Mouse (Mus musculus): ENCODE data around the gene Col18a1.

The Col18a1 gene

GRCm38 (mm10) chr10:77182804-77183331 is 16.5 kb upstream of the Col18a1 start:
- no peak for DNase-seq (ENCODE audit: low spot score)

- no peak for DNase-seq (ENCODE audit: low spot score)
Observed at GRCm38 (mm10) chr10:77180110-77180509, 13.8 kb upstream of the Col18a1 start.

DNA sequence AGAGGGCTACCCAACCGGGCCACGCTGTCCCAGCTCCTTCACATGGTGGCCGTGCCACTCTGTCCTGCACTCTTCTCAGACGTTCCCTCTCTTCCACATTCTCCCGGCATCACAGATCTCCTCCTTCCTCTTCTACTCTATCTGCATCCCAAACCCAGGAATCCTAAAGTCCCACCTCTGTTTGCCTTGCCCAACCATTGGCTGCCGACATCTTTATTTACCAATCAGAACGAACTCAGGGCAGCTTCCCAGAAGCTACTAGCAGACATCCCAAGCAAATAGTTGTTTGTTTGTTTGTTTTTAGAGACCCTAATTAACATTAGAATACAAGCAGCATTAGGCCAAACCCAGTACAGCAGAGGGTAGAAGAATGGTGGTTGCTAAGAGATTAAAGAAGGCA is 12.3 kb upstream of the Col18a1 start:
- no peak for DNase-seq (ENCODE audit: low spot score)

- DNase-seq (ENCODE audit: low spot score) = no peak
Observed at GRCm38 (mm10) chr10:77170400-77170799, 4.1 kb upstream of the Col18a1 start.

DNA sequence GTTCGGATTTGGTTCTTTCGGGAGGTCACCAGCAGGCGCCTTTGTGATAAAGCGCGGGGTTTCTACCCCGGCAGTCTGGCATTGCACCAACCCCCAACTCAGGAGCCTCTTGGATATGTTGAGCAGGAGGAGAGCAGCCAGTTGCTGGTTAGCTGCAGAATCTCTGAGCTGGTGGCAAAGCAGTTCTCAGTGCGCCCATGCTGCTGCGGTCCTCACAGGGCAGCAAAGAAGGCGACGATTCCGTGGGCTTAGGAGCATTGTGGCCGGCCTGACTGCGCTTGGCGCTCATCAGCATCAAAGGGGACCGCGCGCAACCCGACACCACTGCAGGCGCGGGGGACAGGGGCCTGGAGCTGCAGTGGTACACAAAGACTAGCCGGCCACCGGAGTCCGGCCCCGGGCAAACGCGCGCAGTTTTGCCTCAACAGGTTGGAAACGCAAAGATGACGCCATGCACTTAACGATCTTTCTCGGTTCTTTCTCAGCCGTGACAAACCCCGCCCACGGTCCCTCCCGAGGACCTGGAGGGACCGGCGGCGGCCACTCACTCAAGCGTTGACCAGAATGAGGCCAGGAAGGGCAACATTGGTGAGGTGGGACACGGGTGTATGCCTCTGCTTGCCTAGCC is 916 bp downstream of the Col18a1 start:
- DNase-seq (ENCODE audit: low spot score) = no peak

DNA sequence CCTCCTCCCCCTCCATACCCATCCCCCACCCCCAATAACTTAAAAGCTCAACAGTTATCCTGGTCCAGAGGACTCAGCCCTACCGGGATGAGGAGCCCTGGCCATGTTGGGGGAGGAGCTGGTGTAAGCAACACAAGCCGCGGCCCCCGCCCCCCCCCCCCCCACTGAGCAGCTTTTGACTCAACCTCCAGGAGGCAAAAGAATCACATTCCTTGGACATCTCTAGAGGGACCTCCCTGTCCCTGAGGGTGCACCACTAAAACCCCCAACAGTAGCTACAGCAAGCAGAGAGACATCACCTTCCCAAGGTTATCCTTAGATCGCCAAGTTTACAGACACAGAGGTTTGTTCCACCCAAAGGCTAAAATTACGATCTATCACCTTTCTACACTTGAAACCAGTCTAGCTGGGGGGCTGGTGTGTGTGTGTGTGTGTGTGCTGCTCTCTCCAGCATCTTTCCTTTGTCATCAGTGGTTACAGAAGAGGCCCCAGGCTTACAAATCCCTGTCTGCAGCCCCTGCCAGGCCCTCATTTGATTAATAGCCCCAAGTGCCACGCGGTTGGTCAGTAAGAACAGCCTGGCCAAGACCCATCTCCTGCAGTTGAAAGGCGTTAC is 1.8 kb downstream of the Col18a1 start:
- DNase-seq (ENCODE audit: low spot score) = no peak

DNA sequence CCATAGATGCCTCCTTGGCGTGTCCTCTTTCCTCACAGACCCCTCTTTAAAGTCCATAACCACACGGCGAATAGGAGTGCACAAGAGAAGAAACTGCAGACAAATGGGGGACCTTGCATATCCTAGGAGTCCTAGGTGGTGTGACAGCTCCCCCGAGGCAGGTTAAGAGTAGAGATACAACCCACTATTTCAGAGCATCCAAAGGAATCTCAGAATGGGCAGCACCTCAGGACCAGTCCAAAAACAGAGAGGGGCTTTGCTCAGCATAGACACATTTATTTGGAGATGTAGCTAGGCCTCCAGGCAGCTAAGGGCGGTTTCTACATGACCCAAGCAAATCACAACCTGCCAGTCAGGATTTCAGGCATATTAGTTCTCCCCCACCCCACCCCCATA is 2.3 kb downstream of the Col18a1 start:
- no peak for DNase-seq (ENCODE audit: low spot score)

GRCm38 (mm10) chr10:77163392-77163977 is 2.9 kb downstream of the Col18a1 start:
- DNase-seq (ENCODE audit: low spot score) = no peak

DNA sequence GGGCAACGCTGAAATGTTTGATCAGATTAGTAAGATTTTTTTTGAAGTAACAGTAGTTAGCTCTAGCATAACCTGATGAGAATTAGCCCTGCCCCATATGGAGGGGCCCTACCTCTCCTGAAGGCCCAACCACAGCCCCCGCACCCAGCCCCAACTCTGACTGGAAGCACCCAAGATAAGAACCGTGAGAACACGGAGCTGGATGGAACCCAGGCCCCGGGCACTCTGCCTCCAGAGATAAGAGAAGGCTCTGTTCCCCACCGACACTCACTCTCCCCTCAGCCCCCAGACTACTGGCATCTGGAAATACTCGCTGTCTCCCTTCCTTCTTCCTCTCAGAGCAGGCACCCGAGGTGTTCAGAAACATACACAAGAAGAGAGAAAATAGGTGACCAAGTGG is 6.8 kb downstream of the Col18a1 start:
- no peak for DNase-seq (ENCODE audit: low spot score)

- DNase-seq (ENCODE audit: low spot score) = no peak
Observed at GRCm38 (mm10) chr10:77158948-77159347, 7.4 kb downstream of the Col18a1 start.

DNA sequence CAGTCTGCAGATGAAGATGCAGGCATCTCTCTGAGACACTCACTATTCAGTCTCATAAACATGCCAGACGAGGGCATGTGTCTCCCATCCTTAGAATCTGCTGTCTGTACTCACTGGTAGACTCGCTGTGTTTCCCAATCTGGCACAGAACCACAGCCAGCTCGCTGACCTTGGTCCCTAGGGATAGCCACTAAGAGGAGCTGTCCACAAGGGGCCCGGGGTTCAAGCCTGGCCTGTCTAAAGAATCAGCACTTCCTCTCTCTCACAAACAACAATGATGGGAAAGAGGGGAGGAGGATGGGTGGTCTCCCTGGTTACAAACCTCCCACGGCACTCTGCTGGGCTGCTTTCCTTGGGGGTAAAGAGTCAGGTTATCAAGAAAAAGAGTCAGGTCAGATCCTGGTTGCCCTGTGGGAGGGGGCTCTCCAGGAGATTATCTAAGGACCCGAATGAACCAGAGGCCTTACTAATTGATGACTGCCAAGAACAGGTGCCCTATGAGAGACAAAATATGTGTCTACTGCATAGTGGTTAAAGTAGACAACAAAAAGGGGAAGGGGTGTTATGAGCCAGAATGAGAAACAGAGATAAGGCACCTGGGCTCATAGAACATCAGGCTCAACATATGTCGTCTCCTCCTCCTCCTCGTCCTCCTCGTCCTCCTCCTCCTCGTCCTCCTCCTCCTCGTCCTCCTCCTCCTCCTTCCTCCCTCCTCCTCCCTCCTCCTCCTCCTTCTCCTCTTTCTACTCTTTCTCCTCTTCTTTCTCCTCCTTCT is 8.9 kb downstream of the Col18a1 start:
- no peak for DNase-seq (ENCODE audit: low spot score)

- no peak for DNase-seq (ENCODE audit: low spot score)
Observed at GRCm38 (mm10) chr10:77152178-77152621, 14.1 kb downstream of the Col18a1 start.

DNA sequence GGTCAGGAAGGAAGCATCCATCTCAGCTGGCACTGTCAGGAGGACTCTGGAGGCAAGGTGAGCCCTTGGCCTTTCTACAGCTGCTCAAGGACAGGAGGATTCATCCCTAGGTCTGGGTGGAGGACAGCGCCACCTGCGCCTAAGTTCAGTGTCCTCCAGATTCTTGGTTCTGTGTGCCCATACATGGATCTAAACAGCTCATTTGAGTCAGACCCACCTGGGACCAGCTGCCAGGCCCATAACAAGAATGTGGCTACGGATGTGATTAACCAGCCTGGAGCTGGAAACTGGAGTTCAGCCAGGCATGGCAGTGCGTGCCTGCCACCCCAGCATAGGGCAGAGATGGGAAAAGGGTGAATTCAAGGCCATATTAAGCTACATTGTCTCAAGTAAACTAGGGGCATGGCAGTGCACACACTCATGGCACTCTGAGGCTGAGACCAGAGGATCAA is 14.8 kb downstream of the Col18a1 start:
- no peak for DNase-seq (ENCODE audit: low spot score)

GRCm38 (mm10) chr10:77150947-77151521 is 15.3 kb downstream of the Col18a1 start:
- DNase-seq (ENCODE audit: low spot score) = no peak

DNA sequence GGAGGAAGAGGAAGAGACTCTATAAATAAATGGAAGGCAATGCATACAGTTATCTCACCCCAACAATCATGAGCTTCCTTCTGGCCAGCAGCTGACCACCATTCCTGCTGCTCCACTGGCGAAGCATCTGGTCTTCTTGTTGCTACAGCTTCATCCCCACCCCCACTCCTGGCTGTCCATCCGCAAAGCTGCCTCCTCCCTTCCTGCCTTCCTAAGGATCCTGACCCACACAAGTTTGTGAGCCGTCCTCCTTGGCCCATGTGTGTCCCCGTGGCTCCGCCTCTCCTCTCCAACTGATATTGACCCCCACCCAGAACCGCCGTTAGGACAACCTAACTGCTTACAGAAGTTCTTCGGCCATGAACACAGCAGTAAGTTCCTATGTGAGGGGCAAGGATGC is 16.3 kb downstream of the Col18a1 start:
- no peak for DNase-seq (ENCODE audit: low spot score)

DNA sequence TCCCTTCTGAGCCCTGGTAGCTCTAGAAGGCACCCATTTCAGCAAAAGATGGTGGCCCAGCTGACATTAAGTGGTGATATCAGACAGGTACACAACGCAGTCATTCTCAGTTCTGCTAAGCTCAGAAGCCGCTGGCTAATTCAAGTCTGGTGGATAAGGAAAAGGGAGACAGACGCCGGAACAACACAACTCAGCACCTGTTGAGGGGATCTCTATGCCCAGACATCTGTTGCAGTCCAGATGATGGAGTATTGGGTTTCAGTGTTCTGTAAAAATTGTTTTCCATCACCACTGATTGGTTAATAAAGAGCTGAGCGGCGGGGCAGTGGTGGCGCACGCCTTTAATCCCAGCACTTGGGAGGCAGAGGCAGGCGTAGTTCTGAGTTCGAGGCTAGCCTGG is 18.8 kb downstream of the Col18a1 start:
- DNase-seq (ENCODE audit: low spot score) = no peak

DNA sequence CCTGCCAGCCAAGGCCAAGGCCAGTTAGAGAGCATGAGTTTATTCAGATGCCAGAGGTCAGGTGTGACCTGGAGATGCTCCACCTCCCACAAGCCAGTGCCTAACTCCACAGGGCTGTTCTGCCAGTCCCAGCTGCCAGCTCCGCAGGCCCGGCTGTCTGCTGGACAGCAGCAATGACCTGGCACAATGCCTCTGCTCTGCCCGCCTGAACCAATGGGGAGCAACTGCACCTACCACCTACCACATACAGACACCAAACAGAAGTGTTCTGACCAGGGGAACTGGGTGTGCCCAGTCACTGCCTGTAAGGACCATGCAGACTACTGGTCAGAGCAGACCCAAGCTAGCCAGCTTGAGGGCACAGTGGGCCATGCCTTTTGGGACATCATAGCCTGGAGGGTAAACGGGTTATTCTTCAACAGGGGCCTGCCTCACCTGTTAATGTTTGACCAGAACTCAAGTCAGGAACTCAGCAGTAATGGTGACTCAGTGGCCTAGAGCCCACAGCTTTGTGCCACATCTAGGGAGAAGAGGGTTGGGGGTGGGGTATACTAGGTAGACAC is 19.4 kb downstream of the Col18a1 start:
- DNase-seq (ENCODE audit: low spot score) = no peak

DNA sequence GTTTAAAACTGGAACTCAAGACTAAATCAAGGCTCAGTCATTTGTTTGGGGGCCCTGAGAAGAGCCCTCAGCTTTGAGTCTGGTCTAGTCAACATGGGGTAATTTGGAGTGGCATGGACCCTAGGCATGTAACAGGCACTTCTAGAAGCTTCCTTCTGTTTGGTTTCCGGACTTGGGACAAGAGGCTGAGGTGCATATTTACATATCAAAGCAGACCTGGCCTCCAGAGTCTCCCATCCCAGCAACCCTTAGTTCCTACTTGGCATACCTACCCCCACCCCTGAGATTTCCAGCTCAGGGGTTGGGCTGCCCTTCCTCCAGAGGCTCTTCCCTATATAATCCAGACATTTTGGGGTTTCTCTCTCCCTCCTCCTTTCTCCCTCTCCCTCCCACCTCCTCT is 20.4 kb downstream of the Col18a1 start:
- no peak for DNase-seq (ENCODE audit: low spot score)

DNA sequence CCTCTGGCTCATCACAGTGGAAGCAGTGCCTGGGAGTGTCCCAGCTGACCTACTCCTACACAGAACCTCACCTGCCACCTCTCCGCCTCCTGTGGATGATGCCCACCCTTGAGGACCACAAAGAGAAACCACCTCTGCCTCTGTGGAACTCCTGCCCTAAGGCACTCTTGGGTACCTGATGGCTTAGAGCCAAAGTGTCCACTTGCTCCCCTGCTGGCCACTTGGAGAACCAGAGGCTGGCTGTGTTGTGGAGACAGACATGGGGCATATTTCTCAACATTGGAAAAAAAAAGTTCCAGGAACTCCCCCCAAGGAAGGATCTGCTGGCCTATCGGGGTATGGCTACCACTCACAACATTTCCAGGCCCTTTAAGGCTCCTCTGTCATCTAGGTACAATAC is 22.0 kb downstream of the Col18a1 start:
- DNase-seq (ENCODE audit: low spot score) = no peak

DNA sequence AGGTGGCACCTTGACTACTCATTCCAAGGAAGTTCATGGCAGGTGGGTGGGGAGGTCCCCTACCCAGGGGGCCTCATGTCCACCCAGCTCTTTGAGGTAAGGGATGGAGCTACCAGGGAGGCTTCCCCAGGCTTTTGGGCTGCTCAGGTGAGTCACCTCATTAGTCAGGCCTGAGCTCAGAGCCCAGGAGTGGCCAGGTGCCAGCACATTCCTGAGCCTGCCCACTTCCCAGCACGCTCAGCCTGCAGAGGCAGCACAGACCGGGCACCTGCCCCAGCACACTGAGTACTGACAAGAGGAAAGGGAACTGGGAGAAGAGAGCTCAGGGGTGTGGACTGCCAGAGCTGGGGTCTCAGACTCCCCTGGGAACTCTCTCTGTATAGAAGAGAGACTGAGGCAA is 24.0 kb downstream of the Col18a1 start:
- no peak for DNase-seq (ENCODE audit: low spot score)

DNA sequence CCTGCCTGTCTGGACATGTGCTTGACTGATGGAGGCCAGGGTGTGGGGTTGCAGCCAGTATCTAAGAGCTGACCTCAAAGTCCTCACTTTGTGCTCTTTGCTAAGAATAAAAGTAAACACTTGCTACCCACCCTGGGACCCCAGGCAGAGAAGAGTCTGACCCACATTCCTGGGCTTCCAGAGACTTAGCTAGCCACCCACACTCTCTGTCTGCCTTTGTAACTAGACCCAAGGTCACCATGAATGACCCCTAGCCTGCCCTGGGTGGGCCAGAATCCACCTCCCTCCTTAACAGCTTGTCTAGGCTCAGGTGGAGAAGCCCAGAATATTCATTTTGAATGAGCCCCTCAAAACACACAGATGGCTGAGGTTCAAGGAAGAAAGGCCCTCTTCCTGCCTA is 28.0 kb downstream of the Col18a1 start:
- DNase-seq (ENCODE audit: low spot score) = no peak

GRCm38 (mm10) chr10:77136205-77136604 is 30.1 kb downstream of the Col18a1 start:
- DNase-seq (ENCODE audit: low spot score) = no peak
